Mouse (Mus musculus) right cerebral cortex, postnatal 25 days (tissue): ENCODE measurements at regions not wholly inside any gene's neighbourhood (a gene's known extent, or its start where the extent isn't known, plus 50 kb on each side); places are given as distances from the start of the nearest gene placed in this dataset.

ENCODE experiments used
- DNase-seq: peaks from one replicate; pipeline ENCODE4 v3.0.0; 2022

DNA sequence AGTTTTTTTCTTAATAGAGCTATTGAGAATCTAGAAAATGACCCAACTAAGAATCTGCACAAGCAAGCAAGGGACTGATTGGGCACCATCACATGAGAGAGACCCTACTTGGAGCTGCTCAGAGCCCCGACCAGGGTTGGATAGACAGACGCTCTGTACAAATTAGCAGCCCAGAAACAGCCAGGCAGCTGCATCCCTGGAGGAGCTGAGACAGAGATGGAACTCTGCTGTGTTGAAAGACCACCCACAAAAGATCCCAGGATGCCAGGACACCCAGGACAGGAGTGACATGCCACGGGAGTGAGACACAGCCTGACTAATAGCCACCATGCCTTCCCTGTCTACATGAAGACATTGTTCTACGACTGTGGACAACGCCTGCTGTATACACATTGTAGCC, 147.9 kb downstream of the Gm826 start:
- DNase-seq, result no peak

DNA sequence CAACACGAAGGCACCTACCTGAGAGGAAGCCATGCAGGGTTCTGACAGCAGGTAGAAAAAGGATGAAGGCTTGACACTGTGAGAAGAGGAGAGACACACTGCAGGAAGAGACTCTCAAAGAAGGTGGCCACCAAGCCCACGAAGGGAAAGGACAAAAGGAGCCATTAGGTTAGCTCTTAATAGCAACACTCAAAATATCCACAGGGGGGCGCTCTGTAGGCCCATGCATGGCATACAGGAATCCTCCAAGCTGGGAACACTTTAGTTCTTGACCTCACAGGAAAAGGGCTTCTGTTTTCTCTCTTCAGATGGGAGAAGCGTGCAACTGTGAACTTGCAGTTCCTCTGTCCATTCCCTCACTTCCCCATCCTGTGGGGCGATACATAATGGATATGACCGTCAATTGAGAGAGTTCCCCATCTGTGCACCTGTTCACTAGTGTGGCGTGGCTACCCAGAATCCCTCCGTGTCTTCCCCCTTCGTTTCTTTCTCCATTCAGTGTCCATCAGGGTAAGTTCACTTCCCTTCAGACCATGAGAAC, 162.9 kb downstream of the Gm826 start:
- no peak for DNase-seq

DNA sequence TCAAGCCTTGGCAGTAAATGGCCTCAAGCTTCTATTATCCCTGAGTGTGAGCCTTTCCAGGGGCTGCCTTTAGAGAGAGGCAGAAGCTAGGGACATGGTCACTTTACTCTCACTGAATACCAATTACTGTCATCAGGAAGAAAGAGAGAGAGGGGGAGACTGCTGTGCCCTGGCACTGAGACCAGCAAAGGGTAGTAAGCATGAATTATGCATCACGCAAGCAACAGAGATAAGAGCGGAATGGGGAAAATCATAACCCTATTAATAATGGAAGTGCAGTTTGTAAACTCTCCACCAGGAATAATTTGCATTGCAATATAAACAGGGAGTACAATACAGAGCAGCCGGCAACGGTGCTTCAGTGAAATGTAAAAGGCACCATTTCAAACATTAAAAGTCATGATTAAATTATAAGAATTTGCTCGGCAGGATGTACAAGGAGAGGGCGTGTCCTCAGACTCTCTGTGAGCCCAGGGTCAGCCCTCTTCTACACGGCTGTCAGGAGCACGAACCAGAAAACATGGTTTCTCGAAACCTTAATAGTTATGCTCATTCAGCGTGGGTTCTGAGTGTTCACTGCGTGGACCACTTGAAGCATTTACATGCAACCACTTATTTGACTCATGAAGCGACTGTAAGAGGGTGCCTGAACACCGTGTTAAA, 175.2 kb downstream of the Gm826 start:
- DNase-seq, result no peak

DNA sequence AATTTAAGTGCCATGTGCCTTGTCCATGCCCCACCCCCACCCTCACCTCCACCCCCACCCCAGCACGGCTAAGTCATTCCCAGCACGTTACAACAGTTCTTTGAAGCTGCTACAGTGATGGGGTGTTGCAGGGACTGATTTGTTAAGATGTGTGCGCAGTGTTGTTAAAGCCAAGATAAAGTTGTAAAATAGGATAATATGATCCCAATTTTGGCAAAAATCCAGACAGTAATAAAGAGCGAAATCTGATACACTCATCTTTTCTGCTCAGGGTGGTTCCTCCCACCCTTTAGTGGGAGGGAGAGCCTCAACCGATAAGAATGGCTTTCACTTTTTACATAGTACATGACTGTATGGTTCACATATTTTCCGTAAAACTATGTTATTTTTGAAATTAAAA, 180.2 kb downstream of the Gm826 start:
- DNase-seq, result no peak

DNA sequence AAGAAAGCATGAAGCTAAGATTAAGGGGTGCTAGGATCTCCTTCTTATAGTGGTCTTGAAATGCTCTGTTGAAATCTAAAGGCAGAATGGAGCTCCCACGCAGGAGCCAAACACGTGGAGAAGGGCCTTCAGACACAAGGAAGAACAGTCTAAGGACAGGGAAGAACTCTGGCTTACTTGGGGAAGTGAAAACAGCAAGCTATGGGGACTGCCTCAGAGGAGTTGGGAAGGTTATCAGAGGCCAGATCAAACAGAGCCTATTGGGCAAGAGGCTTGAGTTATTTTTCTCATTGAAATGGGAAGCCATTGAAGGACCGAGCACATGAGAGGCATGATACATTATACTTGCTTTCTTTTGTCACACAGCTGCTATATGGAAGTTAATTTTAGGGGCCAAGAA, 181.9 kb downstream of the Gm826 start:
- no peak for DNase-seq

DNA sequence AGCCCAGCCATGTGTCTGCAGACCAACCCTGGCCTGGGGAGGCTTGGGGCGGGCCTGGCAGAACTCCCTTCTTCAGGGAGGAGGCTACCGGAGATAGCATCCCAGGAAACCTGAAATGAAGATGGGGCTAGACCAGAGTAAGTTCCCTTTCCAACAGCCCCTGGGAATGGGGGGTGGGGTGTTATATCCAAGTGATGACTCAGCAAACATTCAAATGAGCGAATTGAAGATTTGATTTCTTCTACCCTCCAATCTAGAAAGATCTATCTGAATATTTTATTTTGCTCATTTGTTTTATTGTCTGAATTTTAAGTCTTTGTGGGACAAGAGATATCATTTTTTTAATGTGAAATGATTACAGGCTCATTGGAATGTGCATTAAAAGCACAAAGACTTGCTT, 185.0 kb downstream of the Gm826 start:
- no peak for DNase-seq

DNA sequence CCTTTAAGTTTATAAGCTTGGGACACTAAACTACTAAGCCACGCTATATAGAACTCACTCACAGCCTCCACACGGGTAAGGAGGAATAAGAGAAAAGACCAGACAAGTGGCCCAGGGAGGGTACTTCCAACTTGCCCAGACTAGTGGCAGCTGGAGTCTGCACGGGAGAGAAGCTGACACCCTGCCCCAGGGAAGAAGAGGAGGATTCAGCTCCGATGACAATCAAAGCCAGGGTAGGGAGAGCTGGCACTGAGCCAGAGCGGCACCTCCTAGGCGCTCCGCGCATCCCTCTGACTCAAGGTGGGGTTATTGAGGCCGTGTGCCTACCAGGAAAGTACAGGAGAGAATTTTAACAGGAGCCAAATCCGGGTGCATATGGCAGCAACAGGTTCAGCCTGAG, 185.4 kb downstream of the Gm826 start:
- no peak for DNase-seq

DNA sequence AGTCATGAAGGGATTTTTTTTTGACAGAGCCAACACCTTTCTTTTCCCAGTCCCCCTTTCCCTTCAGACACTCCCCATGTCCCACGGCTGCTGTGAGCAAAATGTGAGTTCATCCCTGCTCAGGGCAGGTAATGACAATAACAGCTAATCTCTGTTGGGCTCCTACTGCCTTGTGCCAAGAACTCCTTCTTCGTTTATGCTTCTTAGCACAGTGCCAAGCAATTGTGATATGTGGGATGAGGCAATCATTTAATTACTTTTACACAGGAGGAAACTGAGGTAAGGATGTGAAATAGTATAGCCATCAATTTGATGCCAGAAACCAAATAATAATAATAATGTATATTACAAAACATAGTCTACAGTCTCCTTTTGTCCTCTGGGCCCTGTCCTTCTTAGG, 185.9 kb downstream of the Gm826 start:
- DNase-seq, result no peak

DNA sequence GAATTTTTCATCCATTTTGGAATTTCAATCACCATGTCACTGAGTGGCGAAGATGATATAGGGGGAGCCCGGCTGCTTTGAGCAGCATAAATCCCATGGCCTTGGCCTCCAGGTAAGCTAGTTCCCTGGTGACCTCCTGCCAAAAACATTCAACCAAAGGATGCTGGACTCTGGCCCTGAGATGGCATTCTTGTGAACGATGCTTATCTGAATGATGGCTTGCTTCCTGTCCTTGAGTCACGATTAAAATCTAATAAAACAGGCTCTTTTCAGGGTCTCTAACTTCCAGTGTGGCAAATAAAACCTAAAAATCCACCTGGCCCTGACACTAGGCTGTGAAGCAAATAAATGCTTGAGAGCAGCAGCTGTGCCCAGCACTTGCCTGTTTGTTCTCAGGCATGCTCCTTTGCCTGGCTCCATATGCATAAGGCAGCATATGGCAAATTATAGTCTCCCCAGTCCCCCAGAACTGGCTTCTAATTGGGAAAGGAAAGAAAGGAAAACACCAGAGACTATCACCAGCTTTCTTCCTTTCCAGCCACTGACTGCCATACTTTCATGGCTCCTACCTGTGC, 193.7 kb downstream of the Gm826 start:
- DNase-seq, result no peak

DNA sequence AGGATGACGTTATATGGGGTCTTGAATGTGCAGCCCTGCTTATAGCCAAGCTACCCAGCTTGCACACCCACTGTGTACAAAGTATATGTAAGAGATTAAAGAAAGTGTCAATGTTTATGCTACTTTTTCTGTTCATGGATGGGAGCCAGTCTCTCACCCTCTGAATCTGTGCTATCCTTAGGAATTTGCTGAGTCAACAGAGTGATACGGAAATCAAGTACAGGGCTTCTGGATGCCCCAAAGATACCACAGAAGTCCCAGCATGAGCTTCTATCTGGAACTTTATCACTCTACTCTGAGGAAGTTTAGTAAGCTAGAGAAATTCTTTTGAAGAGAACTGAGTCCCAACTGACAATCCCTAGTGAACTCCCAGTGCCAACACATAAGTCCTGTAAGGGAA, 195.9 kb downstream of the Gm826 start:
- no peak for DNase-seq

DNA sequence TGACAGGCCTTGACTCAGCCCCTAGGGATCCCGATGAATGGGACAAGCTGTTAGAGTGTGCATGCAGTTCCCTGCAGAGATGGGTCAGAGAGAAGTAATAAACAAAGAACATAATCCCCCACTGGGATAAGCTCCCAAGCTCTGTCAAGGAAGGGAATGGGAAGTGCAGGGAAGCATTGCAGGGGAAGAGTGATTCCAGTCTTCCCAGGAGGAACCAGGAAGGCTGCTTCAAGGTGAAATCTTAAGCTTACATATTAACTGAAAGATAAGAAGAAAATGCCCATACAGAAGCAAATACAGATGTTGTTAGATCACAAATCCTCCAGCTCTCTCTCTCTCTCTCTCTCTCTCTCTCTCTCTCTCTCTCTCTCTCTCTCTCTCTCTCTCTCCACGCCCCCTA, 202.2 kb downstream of the Gm826 start:
- DNase-seq, result no peak

DNA sequence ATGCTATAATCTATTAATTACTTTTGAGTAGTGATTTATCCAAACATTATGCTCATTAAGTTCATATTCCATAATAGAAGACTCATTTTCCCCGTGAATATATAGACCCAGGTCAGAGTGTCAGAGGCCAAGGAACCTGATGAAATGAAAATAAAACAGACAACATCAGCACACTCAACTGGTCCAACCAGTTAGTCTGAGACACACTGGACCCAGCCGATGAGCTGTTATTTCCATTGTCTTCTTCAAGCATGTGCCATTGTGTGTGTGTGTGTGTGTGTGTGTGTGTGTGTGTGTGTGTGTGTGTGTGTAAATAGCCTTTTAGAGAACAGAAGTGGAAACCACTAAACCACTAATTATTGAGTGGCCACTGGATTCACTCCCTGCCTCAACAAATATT, 202.6 kb downstream of the Gm826 start:
- DNase-seq, result no peak

DNA sequence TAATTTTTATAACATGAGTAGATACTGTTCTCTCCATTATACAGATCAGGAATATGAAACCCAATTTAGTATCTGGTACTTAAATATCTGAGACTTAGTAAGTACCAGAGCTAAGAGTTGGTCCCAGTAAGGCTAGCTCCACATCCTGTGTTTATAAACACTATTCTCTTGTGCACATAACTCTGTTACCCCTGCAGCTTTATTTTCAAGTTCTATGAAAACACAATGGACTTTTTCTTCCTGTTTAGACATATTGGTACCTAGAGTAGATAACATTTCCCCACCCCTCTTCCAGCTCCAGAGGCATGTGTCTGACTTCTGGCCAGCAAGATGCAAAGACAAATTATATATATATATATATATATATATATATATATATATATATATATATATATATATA, 216.8 kb downstream of the Gm826 start:
- no peak for DNase-seq

DNA sequence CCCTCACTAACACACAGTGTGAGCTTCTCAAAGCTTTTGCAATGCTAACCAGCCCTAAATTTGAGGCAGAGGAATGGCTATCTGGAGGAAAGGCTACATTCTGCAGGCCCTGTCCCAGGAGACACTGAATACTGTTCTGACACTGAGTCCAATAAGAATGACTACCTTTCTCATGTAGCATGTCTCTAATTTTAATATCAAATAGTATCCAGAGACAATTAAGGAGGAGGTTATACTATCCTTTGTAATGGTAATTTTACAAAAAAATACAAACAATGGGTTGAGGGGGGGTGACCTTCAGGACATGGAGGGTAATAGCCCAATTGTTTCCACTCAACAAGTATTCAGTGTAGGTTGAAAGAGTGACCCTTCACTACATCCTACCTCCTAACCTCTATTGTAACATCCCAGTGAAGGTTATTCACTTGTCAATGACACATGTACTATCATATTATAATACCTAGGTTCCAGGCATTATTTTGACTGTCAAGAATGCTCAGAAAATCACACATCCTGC, 222.7 kb downstream of the Gm826 start:
- no peak for DNase-seq

DNA sequence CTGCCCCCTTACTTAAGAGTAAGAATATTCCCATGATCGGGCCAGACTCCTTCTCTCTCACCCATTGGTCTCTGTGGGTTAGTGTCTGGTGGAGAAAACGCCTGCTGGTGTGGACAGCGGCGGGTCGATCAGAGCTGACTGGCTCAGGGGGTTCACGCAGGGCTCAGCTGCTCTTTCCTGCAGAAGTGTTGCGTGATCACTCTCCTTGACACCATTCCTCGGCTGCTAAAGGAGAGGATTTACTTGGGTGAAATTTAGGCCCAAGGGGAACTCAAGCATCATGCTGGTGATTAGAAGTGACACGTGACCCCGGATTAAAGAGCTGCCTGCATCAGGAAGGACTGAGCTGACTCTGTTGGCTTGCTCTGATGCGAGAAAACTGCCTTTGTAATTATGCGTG, 240.9 kb downstream of the Gm826 start:
- no peak for DNase-seq

DNA sequence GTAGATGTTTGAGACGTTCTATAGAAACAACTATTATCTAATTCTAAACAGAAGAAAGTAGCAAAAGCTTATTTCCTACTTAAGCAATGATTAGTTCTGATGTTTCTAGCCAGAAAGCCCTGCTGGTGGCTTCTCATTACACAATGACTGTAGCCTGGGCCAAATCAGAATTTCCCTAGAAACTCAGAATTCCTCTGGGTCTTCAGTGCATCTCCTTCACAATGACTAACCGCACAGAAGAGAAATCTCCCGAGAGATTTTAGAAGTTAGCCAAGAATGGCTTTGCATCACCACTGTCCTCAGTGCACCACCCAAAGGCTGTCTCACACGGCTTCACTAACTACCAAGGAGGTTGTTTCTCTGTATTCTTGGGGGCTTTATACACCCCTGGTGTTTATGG, 248.0 kb downstream of the Gm826 start:
- DNase-seq, result no peak

DNA sequence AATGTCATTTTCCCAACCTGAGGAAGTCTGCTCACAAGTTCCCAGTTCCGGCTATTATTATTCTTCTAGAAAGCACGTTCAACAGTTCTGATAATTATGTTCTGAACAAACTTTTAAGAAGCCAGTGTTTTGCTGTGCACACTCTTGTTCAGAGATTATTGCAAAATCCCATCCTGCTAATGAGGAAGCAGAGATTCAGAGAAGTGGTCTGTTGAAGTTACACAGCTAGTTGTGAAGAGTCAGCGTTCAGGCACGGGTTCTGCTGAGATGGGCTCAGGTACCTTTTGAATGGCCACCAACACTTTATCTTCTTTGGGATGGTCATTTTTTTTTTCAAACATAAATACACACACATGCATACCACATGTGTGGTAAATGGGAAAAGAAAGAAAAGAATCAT, 250.3 kb downstream of the Gm826 start:
- DNase-seq, result no peak

DNA sequence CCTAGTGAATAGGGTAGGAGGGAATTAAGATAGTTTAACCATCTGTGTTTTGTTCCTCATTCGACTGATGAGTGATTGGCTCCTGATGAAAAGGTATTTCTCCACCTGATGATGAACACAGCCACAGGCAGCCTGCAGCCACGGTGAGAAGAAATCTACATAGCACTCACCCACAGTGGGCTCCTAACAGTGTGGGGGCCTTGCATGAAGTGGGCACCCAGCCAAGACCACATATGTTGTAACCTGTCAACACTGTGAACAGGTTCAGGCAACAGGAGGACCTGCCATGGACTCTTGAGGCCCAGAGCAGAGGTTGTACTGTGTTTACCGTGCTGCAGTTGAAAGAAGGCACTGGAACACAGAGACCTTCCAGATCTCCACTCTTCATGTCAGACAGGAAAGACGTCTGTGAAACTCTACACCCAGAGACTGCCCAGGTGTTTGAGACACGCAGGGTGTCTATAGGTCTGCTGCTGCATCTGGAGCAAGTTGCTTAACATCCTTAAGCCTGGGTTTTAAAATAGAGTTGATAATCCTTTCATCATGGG, 251.8 kb downstream of the Gm826 start:
- no peak for DNase-seq

DNA sequence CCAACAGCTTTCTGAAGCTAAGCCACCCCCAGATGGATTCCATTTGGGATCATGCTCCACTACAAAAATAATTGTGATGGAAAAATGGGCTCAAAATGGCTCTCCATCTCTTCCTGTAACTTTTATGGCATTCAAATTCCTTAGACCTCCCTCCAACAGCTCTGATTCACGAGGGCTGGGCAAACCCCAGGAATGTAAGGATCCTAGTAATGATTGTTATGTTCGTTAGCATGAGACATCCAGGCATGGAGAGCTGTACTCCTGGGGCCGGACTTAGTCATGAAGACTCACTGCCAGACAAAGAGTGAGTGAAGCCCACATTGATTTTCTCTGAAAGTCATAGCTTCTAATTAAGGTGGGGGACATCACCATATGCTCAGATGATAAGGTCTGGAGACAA, 258.3 kb downstream of the Gm826 start:
- DNase-seq, result no peak

DNA sequence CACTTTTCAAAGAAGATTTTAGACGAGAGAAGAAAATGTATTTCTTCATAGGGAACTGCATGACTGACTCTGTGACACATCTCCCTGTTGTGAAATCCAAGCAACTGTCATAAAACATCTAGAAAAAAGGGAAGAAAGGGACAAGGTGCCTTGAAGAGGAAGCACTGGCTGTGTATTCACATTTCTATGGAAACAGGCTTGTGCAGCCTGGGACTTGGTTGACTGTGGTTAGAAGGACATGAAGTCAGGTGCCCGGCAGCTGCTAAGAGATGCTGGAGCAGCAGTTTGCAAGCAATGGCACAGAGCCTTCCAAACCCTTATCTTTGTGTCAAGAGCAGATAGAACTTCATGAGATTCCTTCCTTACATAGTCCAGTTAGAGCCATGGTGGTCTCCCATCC, 263.5 kb downstream of the Gm826 start:
- DNase-seq, result no peak

DNA sequence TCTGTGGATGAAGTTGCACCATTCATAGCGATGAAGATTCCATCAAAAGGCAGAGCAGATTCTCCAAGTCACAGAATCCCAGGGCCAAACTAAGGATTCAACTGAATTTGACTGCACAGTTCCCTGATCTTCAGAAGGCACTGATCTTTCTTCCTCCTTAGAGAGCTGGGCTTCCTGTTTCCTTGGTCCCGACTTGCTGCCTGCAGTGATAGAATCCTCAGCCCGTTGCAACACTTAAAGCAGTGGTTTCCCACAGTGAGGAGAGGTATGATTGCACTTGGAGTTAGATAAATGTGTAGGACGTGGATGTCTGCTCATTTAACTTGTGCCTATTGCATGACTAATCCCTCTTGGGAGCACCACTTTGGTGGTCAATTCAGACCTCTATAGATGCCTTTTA, 265.2 kb downstream of the Gm826 start:
- no peak for DNase-seq

DNA sequence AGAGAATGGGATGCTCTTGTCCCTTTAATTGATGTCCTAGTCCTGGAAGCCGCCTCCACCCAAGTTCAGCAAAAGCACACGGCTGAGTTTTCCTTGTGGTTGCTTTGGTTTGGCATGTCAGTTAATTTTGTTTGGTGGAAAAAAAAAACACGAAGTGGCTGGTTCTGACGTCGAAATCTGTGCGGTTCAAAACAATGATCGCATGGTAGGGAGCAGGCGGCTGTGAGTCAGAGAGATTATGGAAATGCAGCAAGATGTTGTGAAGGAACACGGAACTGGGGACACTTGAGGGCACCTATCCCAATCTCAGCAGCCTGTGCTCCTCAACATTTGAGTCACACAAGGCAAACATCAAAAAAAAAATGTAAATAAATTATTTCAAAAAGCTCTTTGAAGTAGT, 266.1 kb downstream of the Gm826 start:
- no peak for DNase-seq

DNA sequence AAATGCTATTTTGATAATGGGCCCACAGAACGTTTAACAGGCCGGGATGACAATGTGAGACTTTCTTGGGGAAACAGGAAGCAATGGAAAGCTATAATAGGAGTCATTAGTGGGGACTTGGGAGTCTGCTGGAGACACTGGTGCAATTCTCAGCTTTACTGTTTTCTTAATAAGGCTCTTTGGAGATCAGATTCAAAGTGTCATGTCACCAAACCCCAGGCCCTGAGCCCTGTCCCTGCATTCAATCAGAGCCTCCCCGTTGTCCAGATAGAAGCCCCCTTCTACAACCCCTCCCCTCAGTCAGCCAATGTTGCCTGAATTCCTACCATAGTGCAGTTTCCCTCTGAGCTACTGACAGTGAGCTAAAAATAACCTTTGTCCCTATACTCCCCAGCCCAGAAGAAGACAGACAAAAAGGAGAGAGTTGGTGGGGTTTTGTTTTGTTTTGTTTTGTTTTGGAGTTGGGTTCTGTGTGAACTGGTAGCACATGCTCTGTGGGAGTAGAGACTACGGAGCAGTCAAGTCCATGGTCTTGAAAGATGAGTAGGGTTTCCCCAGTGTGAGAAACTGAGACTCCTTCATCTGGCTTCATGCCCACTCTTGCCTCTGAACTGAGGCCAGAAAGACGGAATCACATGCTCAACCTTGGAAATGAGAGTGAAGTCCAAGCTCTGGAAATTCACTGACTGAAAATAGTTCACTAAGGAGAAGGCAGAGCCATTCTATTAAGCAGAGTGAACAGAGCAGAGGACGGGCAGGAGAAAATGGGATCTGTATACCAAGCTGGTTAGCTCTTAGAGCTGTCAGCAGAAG, 267.3 kb downstream of the Gm826 start:
- DNase-seq, result no peak
